Mouse (Mus musculus) testis, adult 2 months (tissue): ENCODE measurements around the gene Ppp1r21. TPM values are rescaled to one million over a fixed set of nuclear protein-coding genes. Genes with fewer than 3 reads are reported as not detected.

Experiments used
- H3K27ac ChIP-seq: fragments of 200-500 bp; 2 replicates; pipeline ENCODE4 v1.5.1; 2012; ENCODE audit warnings: low read depth, low read length; ENCODE audit not compliant: control insufficient read depth, insufficient read depth
- H3K27me3 ChIP-seq: fragments of 200-500 bp; 2 replicates; pipeline ENCODE4 v1.6.1; 2012; ENCODE audit warnings: mild to moderate bottlenecking, low read length, moderate library complexity; ENCODE audit not compliant: control insufficient read depth, insufficient read depth
- H3K36me3 ChIP-seq: fragments of 200-500 bp; 2 replicates; pipeline ENCODE4 v1.6.1; 2012; ENCODE audit warnings: mild to moderate bottlenecking, low read length; ENCODE audit not compliant: control insufficient read depth, insufficient read depth
- H3K4me1 ChIP-seq: fragments of 200-500 bp; 2 replicates; pipeline ENCODE4 v1.6.1; 2012; ENCODE audit warnings: low read length; ENCODE audit not compliant: control insufficient read depth, insufficient read depth
- H3K4me3 ChIP-seq: fragments of 200-500 bp; 2 replicates; pipeline ENCODE4 v1.5.1; 2012; ENCODE audit warnings: low read depth, mild to moderate bottlenecking, low read length, moderate library complexity, mixed read lengths; ENCODE audit not compliant: control insufficient read depth
- CTCF ChIP-seq: fragments of 200-500 bp; IDR thresholded peaks from 2 replicates; pipeline ENCODE4 v1.5.1; 2012; ENCODE audit warnings: low read depth, mild to moderate bottlenecking, inconsistent platforms, low read length, moderate library complexity; ENCODE audit not compliant: control insufficient read depth, insufficient read depth, insufficient replicate concordance
- POLR2A ChIP-seq: fragments of 200-500 bp; IDR thresholded peaks from 2 replicates; pipeline ENCODE4 v1.6.1; 2012; ENCODE audit warnings: low read depth, mild to moderate bottlenecking, inconsistent platforms, low read length, moderate library complexity; ENCODE audit not compliant: control insufficient read depth
- polyA plus RNA-seq: library from polyadenylated mRNA; depleted of rRNA; stranded (reverse); fragments of >200 nt; gene quantifications from 2 replicates; pipeline ENCODE4 v1.2.3, GENCODE M21; 2012

The Ppp1r21 gene
- polyA plus RNA-seq, 1 experiment, result 9.4 TPM

DNA sequence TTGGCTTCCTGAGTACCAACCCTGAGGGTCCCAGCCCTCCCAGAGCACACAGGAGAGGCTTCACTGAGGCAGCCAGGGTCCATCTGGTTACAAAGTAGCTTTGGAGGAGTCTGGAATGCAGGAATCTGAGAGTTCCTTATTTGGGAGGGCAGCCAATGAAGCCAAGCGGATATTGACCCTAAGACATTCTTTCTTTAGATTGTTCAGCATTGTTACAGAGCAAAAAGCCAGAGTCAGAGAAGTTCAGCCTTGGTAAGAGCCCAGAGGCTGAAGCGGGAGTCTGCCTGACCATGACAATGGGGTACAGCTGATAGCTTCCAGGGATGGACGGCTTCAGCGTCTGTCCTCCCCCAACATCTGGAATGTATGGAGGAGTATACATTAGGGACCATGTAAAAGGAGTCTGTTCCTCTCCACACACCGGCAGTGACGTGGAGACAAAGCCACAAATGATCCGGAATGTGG lies 96.5 kb downstream of the Ppp1r21 start:
- H3K27ac ChIP-seq, result peak overlapping the region; percentile 44; the same call in 1 of the 2 replicates
- H3K4me1 ChIP-seq, result peaks cover 17% of the 10 kb centered on the region
- H3K36me3 ChIP-seq, result no peaks in the 10 kb centered on the region
- H3K27me3 ChIP-seq, result no peaks in the 10 kb centered on the region
- no peak for TF ChIP-seq POLR2A
- no peak for TF ChIP-seq CTCF
- H3K4me3 ChIP-seq, result peak overlapping the region; percentile 71

DNA sequence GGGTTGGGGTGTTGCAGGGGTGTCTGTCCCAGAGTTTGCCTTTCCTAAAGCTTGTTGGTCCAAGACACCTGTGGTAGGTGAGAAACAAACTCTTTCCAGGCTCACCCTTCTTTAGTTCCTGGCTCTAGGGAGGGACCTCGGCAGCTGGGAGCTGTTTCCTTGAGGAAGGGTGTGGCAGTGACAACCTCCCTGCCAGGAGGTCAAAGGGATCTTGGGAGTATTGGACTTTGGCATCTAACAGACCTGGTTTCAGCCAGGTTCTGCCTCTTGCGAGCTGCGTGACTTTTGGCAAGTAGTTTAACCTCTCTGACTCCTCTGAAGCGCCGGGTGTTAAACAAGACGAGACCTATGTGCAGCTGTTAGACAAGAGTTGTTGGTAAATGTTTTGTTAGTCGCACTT lies 97.2 kb downstream of the Ppp1r21 start:
- H3K4me3 ChIP-seq, result peak overlapping the region; percentile 71
- H3K4me1 ChIP-seq, result peaks cover 17% of the 10 kb centered on the region
- TF ChIP-seq CTCF (no peak), POLR2A (no peak)
- no peaks in the 10 kb centered on the region for H3K36me3 ChIP-seq
- no peak overlapping the region for H3K27ac ChIP-seq
- no peaks in the 10 kb centered on the region for H3K27me3 ChIP-seq

DNA sequence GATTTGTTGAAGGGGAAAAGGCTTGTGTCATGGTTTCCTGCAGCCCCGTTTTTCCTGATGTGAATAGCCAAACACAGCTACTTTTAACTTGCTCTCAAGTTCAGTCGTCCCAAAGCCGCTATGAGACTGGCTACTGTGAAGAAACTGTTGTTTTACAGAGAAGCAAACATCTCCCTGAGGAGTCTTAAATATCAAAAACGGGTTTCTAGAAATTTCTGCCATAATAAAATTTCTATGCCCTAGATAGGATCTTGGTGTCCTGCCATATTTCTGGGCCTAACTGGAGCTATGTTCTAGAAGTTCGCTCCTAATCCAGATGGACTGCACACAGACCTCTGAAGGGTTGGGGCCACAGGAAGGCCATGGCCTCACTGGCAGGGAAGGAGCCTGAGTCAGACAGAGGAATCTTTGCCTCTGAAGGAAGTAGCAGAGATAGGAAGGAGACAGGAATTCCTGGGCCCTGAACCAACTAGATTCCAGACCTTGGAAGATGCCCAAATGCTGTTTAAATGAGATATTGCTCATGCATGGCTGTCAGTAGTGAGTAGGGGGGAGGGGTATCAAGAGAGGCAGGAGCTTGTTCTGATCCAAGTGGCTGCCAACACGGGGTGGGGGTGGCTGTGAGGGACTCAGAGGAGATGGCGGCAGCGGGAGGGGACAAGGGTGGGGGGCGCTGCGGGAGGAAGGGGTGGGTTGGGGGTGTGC lies 98.9 kb downstream of the Ppp1r21 start:
- peaks cover 17% of the 10 kb centered on the region for H3K4me1 ChIP-seq
- H3K27ac ChIP-seq, result no peak overlapping the region
- TF ChIP-seq POLR2A (no peak), CTCF (no peak)
- no peaks in the 10 kb centered on the region for H3K27me3 ChIP-seq
- H3K4me3 ChIP-seq, result 0 out of 2 replicates have a peak overlapping the region, but pooled peaks have one; percentile 11
- H3K36me3 ChIP-seq, result no peaks in the 10 kb centered on the region

DNA sequence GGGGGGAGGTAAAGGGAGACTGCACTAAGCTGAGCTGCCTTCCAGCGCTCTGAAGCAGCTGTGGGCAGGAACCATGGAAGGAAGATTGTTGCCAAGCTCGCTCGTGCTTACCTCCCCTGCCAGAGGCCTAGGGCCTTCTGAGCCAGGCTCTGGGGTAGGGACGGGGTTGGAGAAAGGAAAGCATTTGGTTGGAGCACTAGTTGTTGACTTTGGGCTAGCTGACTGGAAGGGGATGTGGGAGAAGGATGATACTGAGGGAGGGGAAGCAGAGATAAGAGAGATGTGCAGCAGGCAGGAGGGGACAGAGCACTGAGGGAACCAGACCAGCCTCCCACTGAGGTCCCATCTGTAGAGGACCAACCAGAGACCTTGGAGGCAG lies 99.5 kb downstream of the Ppp1r21 start:
- Histone ChIP-seq H3K27me3 (no peaks in the 10 kb centered on the region), H3K4me1 (peaks cover 17% of the 10 kb centered on the region), H3K4me3 (peak overlapping the region; percentile 7; the same call in 1 of the 2 replicates), H3K27ac (peak overlapping the region; percentile 84), H3K36me3 (no peaks in the 10 kb centered on the region)
- no peak for TF ChIP-seq CTCF
- TF ChIP-seq POLR2A, result no peak

DNA sequence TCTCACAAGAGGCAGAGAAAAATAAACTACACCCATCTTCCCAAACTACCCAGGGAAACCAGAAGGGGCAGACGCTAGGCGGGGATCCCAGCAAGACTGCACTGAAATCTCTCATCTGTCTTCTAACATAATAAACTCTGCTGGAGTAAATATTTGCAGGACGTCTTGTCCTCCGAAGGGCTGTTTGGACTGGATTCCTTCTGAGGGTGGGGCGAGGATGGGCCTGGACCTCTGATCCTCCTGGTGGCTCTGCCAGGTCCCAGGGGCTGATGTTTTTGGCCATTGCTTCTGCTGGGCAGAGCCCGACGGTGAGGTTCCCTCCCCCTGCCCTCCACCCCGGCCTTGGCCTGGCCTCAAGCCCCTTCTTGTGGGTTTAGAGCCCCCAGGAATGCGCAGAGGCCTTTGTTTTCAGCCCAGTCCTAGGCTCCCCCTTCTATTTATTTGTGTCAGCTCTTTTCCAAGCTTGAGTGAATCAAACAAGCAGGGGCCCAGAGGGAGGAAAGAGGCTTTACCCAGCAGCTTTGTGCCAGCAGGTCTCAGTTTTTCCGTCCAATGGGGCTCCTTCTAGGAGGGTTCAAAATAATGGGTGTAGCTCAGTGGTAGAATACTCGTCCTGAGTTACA lies 100.1 kb downstream of the Ppp1r21 start:
- Histone ChIP-seq H3K4me3 (no peak overlapping the region), H3K27ac (peak overlapping the region; percentile 84), H3K36me3 (no peaks in the 10 kb centered on the region), H3K4me1 (peaks cover 17% of the 10 kb centered on the region), H3K27me3 (no peaks in the 10 kb centered on the region)
- TF ChIP-seq POLR2A (no peak), CTCF (no peak)

DNA sequence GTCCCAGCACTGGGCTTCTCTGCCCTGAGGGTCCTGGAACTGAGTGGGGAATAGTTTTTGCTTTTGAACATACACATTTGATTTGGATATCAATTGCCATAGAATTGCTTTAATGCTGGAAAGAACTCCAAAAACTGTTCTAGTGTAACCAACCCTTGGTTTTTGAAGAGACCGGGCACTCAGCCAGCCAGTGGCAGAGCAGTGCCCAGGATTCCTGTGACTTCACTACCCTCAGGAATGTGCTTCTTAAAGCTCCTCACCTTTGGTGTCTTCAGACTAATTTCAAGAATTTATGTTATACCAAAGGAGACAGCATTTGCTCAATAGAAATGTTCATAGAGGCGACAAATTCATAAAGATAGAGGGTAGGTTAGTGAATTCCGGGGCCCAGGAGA lies 100.6 kb downstream of the Ppp1r21 start:
- TF ChIP-seq POLR2A (no peak), CTCF (no peak)
- no peaks in the 10 kb centered on the region for H3K36me3 ChIP-seq
- H3K4me1 ChIP-seq, result peaks cover 19% of the 10 kb centered on the region
- H3K4me3 ChIP-seq, result no peak overlapping the region
- peak overlapping the region; percentile 18; the same call in 1 of the 2 replicates for H3K27ac ChIP-seq
- H3K27me3 ChIP-seq, result no peaks in the 10 kb centered on the region

DNA sequence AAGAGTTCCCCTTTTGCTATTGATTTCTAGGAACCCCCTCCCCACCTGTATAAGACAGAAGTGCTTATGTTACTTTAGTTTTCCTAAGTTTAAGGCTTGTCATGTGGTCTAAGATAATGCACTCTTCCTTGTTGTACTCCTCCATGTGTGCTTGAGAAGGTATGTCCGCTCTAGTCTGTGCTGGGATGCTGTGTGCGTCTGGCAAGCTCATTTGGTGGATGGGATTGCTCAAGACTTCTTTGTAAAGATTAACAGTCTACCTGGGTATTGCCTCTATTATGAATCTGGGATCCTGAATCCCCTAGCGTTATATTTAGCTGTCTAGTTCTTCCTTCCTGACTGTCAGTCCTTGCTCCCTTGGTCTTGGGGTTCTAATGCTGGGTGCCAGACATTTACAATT lies 102.7 kb downstream of the Ppp1r21 start:
- Histone ChIP-seq H3K36me3 (no peaks in the 10 kb centered on the region), H3K27ac (no peak overlapping the region), H3K4me1 (peaks cover 17% of the 10 kb centered on the region), H3K4me3 (no peak overlapping the region), H3K27me3 (no peaks in the 10 kb centered on the region)
- TF ChIP-seq POLR2A (no peak), CTCF (no peak)
